Mouse (Mus musculus): Measurements from ENCODE around the gene Calcoco1. TPM values are rescaled to one million over a fixed set of nuclear protein-coding genes. Genes with fewer than 3 reads are reported as not detected.
"Not testable (repeated sequence)": the region's sequence is repeated elsewhere in the genome, so short reads cannot be mapped to it uniquely, and the experiment has no call there.

Gene Calcoco1
- total RNA-seq, 2 experiments from 2014 or later = 11.3 to 12.6 TPM

- no peak for ATAC-seq (replicated peaks; ENCODE audit: low FRiP score, low TSS enrichment, poor library complexity, severe bottlenecking)
Observed at GRCm38 (mm10) chr15:102702972-102703371, 19.0 kb downstream of the Calcoco1 start.

- ATAC-seq (replicated peaks; ENCODE audit: low FRiP score, low TSS enrichment, poor library complexity, severe bottlenecking) = peak; percentile 66
Observed at GRCm38 (mm10) chr15:102698193-102698592, 23.8 kb downstream of the Calcoco1 start.

- no peak for ATAC-seq (replicated peaks; ENCODE audit: low FRiP score, low TSS enrichment, poor library complexity, severe bottlenecking)
Observed at GRCm38 (mm10) chr15:102696899-102697298, 25.1 kb downstream of the Calcoco1 start.

DNA sequence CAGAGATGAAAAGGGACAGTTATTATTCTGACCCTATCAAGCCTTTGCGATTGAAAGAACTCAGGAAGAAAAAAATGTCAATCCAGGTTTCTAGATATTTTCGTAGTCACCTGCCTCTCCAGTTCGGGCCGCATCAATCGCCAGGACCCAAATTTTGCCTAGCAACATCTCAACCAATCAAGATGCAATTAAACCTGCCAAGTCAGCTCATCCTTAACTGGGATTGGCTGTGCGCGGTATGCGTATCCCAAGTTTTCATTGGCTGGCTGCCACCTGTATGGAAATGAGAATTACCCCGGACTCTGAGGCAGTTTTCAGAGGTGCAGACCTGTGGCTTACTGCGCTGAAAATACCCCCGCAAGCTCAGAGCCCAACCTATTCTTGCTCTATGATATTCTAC, 28.4 kb downstream of the Calcoco1 start:
- ATAC-seq (replicated peaks; ENCODE audit: low FRiP score, low TSS enrichment, poor library complexity, severe bottlenecking) = no peak

DNA sequence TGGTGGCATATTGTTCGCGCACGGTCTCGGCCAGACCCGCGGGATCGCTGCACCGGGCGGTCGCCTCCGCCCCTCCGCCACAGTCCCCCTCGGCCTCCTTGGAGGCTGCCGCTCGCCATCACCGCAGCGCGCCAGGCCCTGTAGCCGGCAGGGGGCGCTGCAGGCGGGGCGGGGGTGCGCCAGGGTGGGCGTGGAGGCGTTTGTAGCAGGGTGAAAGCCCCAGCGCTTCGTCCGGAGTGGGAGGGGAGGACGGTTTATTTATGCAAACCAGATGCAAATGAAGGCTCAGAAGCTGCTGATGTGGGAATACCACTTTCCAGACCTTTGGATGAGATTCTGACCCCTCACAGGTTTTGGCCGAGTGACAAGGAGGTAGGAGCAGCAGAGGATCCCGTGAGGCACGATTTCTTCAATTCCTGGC, 29.0 kb downstream of the Calcoco1 start:
- ATAC-seq (replicated peaks; ENCODE audit: low FRiP score, low TSS enrichment, poor library complexity, severe bottlenecking) = peak; percentile 32; the same call in 1 of the 2 replicates

DNA sequence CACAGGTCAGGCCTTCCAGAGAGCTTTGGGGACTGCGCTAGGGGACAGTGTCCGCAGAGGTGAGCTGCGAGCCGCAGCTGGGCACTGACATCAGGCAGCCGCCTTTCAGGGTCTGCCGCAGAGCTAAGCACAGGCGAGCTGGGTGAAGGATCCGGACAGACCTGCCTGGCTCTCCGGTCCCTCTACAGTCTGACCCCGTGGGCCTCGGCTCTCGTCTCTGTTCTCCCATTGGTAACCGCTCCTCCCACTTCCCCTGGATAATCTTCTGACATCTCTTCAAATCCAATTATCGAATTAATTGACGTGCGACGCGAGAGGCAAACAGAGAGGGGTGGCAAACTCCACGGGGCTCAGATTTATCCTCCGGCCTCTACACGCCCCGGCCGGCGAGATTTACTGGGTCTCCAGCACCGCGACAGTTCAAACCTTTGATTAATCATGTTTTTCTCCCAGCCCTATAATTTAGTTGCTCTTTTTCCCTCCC, 29.6 kb downstream of the Calcoco1 start:
- no peak for ATAC-seq (replicated peaks; ENCODE audit: low FRiP score, low TSS enrichment, poor library complexity, severe bottlenecking)

DNA sequence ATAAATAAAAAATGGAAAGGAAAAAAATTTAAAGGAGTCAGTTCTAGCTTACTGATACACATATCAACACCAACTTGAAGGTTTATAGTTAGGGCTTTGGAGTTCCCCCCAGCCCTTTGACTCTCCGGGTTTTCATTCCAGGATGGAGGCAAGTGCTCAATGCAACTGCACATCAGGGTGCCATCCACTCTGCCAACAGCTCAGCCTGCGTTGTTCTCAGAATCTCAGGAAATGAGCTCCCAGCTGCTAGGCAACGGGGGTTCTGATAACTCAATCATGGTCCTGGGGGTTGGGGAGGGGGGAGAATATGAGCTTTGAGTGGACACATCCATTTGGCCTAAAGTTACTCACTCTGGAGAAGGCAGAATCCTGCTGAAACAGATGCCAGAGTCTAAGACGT, 36.2 kb downstream of the Calcoco1 start:
- no peak for ATAC-seq (replicated peaks; ENCODE audit: low FRiP score, low TSS enrichment, poor library complexity, severe bottlenecking)

DNA sequence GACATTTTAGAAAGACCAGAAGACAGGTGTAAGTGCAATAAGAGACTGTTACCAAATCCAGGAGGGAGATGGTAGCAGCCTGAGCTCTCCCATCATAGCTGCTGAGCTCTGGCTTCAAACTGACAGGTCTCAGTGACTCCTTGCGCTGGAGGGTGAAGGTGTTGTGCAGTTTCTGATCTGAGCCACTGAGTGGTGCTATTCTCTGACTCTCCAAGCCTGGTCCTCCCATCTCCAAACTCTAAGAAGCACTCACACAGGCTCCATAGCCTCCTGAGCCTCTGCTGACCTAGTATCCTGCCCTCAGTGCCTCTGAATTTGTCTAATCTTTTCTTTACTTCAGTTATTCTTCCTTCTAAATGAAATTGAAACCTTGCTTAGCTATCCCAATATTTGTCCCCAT, 38.3 kb downstream of the Calcoco1 start:
- ATAC-seq (replicated peaks; ENCODE audit: low FRiP score, low TSS enrichment, poor library complexity, severe bottlenecking) = peak; percentile 87

- ATAC-seq (replicated peaks; ENCODE audit: low FRiP score, low TSS enrichment, poor library complexity, severe bottlenecking) = peak; percentile 72
Observed at GRCm38 (mm10) chr15:102676345-102676744, 45.6 kb downstream of the Calcoco1 start.

GRCm38 (mm10) chr15:102673548-102673947, 48.4 kb downstream of the Calcoco1 start:
- no peak for ATAC-seq (replicated peaks; ENCODE audit: low FRiP score, low TSS enrichment, poor library complexity, severe bottlenecking)

- no peak for ATAC-seq (replicated peaks; ENCODE audit: low FRiP score, low TSS enrichment, poor library complexity, severe bottlenecking)
Observed at GRCm38 (mm10) chr15:102672215-102673071, 49.5 kb downstream of the Calcoco1 start, which contains the start of gene Atp5g2. Gene Atp5g2 (minus strand): TSS chr15:102672352.

GRCm38 (mm10) chr15:102671721-102672214, 50.2 kb downstream of the Calcoco1 start:
- peak; percentile 30 for ATAC-seq (replicated peaks; ENCODE audit: low FRiP score, low TSS enrichment, poor library complexity, severe bottlenecking)

DNA sequence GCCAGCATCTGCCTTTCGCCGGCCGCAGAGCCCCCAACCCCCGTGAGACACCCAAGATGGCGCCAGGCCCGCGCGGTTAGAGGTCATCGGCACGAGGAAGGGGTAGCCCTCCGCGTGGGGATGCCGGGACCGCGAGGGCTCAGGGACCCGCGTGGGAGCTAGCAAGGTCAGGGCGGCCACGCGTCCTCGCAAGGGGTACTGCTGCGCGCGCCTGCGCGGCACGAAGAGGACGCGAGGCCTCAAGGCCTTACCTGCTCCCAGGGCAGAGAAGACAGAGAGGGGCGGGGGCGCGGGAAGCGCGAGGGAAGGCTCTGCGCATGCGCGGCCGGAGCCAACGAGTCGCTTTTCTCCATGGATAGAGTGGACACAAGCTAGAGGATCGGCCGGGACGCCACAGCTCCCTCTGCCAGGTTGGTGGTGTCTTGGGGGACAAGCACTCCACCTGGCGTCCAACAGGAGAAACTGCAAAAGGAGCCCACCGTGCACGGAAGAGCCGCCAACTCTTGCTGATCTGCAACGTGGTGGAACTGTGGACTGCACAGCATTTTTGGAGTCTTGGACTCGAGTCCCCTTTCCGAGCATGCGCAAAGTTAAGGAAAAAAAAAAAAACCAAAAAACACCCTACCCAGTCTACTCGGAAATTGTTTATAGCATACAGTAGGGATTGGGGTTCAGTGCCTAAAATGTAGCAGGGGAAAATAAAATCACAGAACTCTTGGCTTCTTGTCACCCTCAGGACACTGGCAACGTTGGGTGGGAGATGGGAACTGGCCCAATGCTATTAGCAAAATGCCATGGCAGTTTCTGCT, 51.0 kb downstream of the Calcoco1 start:
- peak; percentile 93 for ATAC-seq (replicated peaks; ENCODE audit: low FRiP score, low TSS enrichment, poor library complexity, severe bottlenecking)

- no peak for ATAC-seq (replicated peaks; ENCODE audit: low FRiP score, low TSS enrichment, poor library complexity, severe bottlenecking)
Observed at GRCm38 (mm10) chr15:102670281-102670680, 51.7 kb downstream of the Calcoco1 start.

- no peak for ATAC-seq (replicated peaks; ENCODE audit: low FRiP score, low TSS enrichment, poor library complexity, severe bottlenecking)
Observed at GRCm38 (mm10) chr15:102669571-102669970, 52.4 kb downstream of the Calcoco1 start.

GRCm38 (mm10) chr15:102665494-102665893, 56.5 kb downstream of the Calcoco1 start:
- peak; percentile 96 for ATAC-seq (replicated peaks; ENCODE audit: low FRiP score, low TSS enrichment, poor library complexity, severe bottlenecking)

GRCm38 (mm10) chr15:102663825-102664224, 58.2 kb downstream of the Calcoco1 start:
- ATAC-seq (replicated peaks; ENCODE audit: low FRiP score, low TSS enrichment, poor library complexity, severe bottlenecking) = no peak

GRCm38 (mm10) chr15:102662601-102663000, 59.4 kb downstream of the Calcoco1 start:
- not testable (repeated sequence) for ATAC-seq (replicated peaks; ENCODE audit: low FRiP score, low TSS enrichment, poor library complexity, severe bottlenecking)

GRCm38 (mm10) chr15:102657926-102658381, 64.0 kb downstream of the Calcoco1 start:
- no peak for ATAC-seq (replicated peaks; ENCODE audit: low FRiP score, low TSS enrichment, poor library complexity, severe bottlenecking)
